Mouse (Mus musculus) midbrain, embryonic 14.5 days (tissue): Measurements from ENCODE around the gene Mthfs. TPM values are rescaled to one million over a fixed set of nuclear protein-coding genes. Genes with fewer than 3 reads are reported as not detected.

Source experiments
- ATAC-seq: fragments of 200-750 bp; cut with Nextera tagmentation; 2 replicates; pipeline ENCODE4 v1.8.0; 2017; ENCODE audit warnings: moderate number of reproducible peaks, moderate library complexity; ENCODE audit not compliant: low FRiP score, low TSS enrichment
- DNase-seq: peaks from one replicate; pipeline ENCODE4 v3.0.0-alpha.2; 2015
- H3K27ac ChIP-seq: fragments of 300-500 bp; sonication (generic); replicated peaks from 2 replicates; pipeline ENCODE4 v1.5.1; 2014; ENCODE audit warnings: mild to moderate bottlenecking, low read depth, low read length, moderate library complexity
- H3K27me3 ChIP-seq: fragments of 300-500 bp; sonication (generic); 2 replicates; pipeline ENCODE4 v1.6.1; 2014; ENCODE audit warnings: low read length, control low read depth, mixed read lengths; ENCODE audit not compliant: control insufficient read depth, insufficient read depth
- H3K36me3 ChIP-seq: fragments of 300-500 bp; sonication (generic); 2 replicates; pipeline ENCODE4 v1.6.1; 2014; ENCODE audit warnings: low read length, control low read depth; ENCODE audit not compliant: control insufficient read depth, insufficient read depth
- H3K4me1 ChIP-seq: fragments of 300-500 bp; sonication (generic); 2 replicates; pipeline ENCODE4 v1.6.1; 2014; ENCODE audit warnings: mild to moderate bottlenecking, antibody characterized with exemption, low read length, control low read depth; ENCODE audit not compliant: control insufficient read depth, insufficient read depth
- H3K4me2 ChIP-seq: fragments of 300-500 bp; sonication (generic); 2 replicates; pipeline ENCODE4 v1.6.1; 2014; ENCODE audit warnings: mild to moderate bottlenecking, low read length, moderate library complexity
- H3K4me3 ChIP-seq: fragments of 300-500 bp; sonication (generic); replicated peaks from 2 replicates; pipeline ENCODE4 v1.5.1; 2014; ENCODE audit warnings: low read depth, low read length
- H3K9ac ChIP-seq: fragments of 300-500 bp; sonication (generic); replicated peaks from 2 replicates; pipeline ENCODE4 v1.6.1; 2014; ENCODE audit warnings: mild to moderate bottlenecking, low read length, moderate library complexity
- H3K9me3 ChIP-seq: fragments of 300-500 bp; sonication (generic); 2 replicates; pipeline ENCODE4 v1.6.1; 2016; ENCODE audit warnings: low read length, control low read depth, mixed read lengths; ENCODE audit not compliant: control insufficient read depth
- WGBS: fragments of 180-500 bp; shearing (Covaris S2); extraction: QIAGEN DNeasy Blood & Tissue Kit; methylation state at CpG from one replicate; pipeline ENCODE4 v1.1.7; 2014; 5-methylcytosine and 5-hydroxymethylcytosine counted together
- polyA plus RNA-seq: library from polyadenylated mRNA; unstranded; fragments of >200 nt; fragmentation: Nextera tagmentation; extraction: Ambion mirVana; gene quantifications from 2 replicates; pipeline ENCODE4 v1.2.1, GENCODE M21; 2014

Gene Mthfs
- polyA plus RNA-seq, 1 experiment from 2014 or later, result 10.4 TPM

DNA sequence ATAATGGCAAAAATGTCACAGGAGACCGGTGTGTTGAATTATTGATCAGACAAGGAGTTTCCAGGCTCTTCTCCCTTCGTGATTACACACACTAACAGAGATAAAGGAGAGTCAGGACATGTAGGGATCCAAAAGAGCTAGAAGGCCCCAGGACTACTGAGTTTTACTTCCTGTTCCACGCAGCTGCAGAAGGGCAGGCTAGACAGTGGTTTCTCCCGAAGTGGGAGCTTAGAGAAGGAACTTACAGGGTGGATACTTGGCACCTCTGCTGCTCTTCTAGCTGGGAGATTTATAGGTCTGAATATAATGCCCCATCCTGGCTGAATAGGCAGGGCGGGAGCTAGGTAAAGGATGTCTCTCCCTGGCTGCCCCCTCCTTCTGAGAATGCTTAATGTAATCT, 57.1 kb downstream of the Mthfs start:
- no peaks in the 10 kb centered on the region for H3K27me3 ChIP-seq
- no peaks in the 10 kb centered on the region for H3K36me3 ChIP-seq
- WGBS, result 62% methylated on average over 5 of the region's 5 CpGs
- no peak overlapping the region for H3K4me3 ChIP-seq
- no peak overlapping the region for H3K27ac ChIP-seq
- ATAC-seq, result no peak
- DNase-seq, result no peak
- no peak overlapping the region for H3K4me2 ChIP-seq
- H3K4me1 ChIP-seq, result no peaks in the 10 kb centered on the region
- H3K9ac ChIP-seq, result no peak overlapping the region
- H3K9me3 ChIP-seq, result no peaks in the 10 kb centered on the region

DNA sequence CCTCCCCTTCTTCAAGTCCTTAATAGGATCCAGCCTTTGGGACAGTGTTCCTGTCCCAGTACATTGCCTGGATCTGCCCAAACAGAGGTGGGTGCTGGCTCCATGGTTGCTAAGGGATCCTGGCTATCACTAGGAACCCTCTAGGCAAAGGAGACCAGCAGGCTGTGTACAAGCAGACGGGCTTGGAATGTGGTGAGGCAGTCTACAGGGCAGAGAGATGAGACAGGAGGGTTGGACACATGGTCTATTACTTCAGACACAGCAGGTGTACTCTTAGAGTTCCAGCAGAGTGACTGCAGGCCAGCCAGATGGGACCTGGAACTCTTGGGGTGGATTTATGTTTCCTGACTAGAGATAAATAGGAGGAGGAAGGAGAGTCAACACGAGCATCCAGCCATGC, 59.9 kb downstream of the Mthfs start:
- no peaks in the 10 kb centered on the region for H3K4me1 ChIP-seq
- no peaks in the 10 kb centered on the region for H3K27me3 ChIP-seq
- 86% methylated on average over 2 of the region's 2 CpGs for WGBS
- no peak overlapping the region for H3K27ac ChIP-seq
- ATAC-seq (no peak), DNase-seq (no peak)
- no peak overlapping the region for H3K4me2 ChIP-seq
- no peaks in the 10 kb centered on the region for H3K9me3 ChIP-seq
- H3K4me3 ChIP-seq, result no peak overlapping the region
- H3K36me3 ChIP-seq, result no peaks in the 10 kb centered on the region
- H3K9ac ChIP-seq, result no peak overlapping the region

DNA sequence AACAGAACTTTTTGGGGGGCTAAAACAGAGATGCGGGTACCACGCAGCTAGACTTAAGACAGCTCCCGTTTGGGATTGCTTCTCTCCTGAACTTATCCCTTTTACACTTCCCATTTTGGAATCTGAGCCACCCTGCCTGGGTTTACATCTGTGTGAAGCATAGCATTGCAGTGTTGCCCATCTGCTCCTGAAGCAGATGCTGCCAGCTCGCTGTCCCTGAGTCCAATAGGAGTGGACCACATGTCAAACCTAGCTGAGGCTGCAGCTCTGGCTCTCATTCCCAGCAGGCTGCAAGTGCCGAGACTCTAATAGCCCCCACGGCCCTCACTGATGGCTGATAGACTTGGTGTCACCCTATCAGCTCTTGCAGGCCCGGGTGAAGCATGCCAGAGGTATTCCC, 63.3 kb downstream of the Mthfs start:
- H3K4me1 ChIP-seq, result no peaks in the 10 kb centered on the region
- H3K4me2 ChIP-seq, result no peak overlapping the region
- no peak for DNase-seq
- 81% methylated on average over 7 of the region's 7 CpGs for WGBS
- no peak for ATAC-seq
- no peak overlapping the region for H3K9ac ChIP-seq
- no peaks in the 10 kb centered on the region for H3K9me3 ChIP-seq
- H3K4me3 ChIP-seq, result no peak overlapping the region
- no peaks in the 10 kb centered on the region for H3K27me3 ChIP-seq
- H3K36me3 ChIP-seq, result no peaks in the 10 kb centered on the region
- no peak overlapping the region for H3K27ac ChIP-seq

DNA sequence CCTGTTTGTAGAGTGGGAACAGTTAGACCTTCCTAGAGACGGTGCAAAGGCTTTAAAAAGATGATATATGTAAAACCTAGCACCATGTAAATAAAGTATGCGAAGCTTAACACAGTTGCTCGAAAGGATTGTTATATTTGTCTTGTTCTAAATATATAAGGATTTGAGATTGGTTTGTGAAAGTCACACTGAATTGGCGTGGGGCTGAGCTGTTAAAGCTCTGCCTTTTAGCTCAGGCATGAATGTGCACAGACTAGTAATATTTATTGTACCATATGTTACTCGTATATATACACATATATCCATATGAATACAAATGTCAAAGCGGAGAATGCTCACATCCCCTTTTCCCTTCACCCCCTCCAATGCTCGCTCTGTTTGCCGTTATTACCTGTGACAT, 67.7 kb downstream of the Mthfs start:
- ATAC-seq (no peak), DNase-seq (no peak)
- Histone ChIP-seq H3K9me3 (no peaks in the 10 kb centered on the region), H3K9ac (no peak overlapping the region), H3K4me3 (no peak overlapping the region), H3K36me3 (no peaks in the 10 kb centered on the region), H3K27me3 (no peaks in the 10 kb centered on the region), H3K4me1 (no peaks in the 10 kb centered on the region), H3K4me2 (no peak overlapping the region), H3K27ac (no peak overlapping the region)
- WGBS, result 91% methylated on average over 8 of the region's 8 CpGs

DNA sequence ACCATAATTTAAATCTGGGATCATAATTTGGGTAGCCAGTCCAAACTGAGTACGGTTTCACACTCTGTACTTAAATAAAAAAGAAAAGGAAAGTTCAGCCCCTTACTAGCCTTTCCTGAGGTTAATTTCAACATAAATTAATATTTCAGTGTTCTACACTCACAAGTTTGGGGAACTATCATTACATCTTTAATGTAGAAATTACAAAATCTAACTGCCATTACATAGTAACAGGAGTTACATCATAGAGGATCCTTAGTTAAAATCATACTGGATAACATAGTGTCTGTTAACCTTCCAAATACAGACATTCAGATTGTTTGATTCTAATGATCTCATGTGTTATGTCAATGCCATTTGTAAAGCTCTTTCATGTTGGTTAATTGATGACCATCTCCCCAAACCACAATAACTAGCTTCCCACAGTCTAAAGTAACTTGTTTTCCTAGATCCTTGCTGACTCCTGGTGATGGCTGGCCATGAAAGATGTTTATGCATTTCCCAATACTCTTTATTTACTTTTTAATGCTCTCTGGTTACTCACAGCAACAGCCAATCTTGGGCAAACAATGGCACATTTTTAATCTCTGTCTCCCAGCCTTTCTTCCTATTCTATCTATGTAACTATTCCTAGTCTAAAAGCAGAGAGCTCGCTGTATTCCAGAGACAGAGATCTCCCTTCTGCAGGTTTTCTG, 72.0 kb downstream of the Mthfs start:
- H3K9ac ChIP-seq, result no peak overlapping the region
- no peak overlapping the region for H3K4me2 ChIP-seq
- no peak for ATAC-seq
- 90% methylated on average over 2 of the region's 2 CpGs for WGBS
- H3K4me3 ChIP-seq, result no peak overlapping the region
- no peaks in the 10 kb centered on the region for H3K27me3 ChIP-seq
- H3K9me3 ChIP-seq, result no peaks in the 10 kb centered on the region
- no peaks in the 10 kb centered on the region for H3K4me1 ChIP-seq
- H3K27ac ChIP-seq, result no peak overlapping the region
- DNase-seq, result no peak
- no peaks in the 10 kb centered on the region for H3K36me3 ChIP-seq

DNA sequence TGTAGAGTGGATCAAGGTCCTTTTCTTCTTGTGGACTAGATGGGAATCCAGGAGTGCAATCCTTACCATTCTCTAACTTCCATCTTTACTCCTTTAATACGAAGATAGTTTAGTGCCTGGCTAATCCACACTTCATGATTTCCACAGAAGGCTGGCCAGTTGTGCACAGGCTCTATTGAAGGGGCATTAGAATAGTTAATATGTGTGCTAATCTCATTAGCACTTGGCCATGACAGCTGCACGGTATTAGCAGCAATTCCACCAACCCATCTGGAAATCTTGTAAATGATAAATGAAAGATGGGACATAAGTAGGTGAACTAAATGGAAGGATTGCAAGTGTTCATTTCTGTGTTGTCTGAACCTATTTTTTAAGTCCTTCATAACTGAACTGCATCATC, 77.6 kb downstream of the Mthfs start:
- no peaks in the 10 kb centered on the region for H3K27me3 ChIP-seq
- H3K9me3 ChIP-seq, result no peaks in the 10 kb centered on the region
- H3K36me3 ChIP-seq, result no peaks in the 10 kb centered on the region
- ATAC-seq (no peak), DNase-seq (no peak)
- 13% methylated on average over 2 of the region's 2 CpGs for WGBS
- no peak overlapping the region for H3K27ac ChIP-seq
- H3K4me1 ChIP-seq, result no peaks in the 10 kb centered on the region
- no peak overlapping the region for H3K9ac ChIP-seq
- H3K4me2 ChIP-seq, result no peak overlapping the region
- no peak overlapping the region for H3K4me3 ChIP-seq

DNA sequence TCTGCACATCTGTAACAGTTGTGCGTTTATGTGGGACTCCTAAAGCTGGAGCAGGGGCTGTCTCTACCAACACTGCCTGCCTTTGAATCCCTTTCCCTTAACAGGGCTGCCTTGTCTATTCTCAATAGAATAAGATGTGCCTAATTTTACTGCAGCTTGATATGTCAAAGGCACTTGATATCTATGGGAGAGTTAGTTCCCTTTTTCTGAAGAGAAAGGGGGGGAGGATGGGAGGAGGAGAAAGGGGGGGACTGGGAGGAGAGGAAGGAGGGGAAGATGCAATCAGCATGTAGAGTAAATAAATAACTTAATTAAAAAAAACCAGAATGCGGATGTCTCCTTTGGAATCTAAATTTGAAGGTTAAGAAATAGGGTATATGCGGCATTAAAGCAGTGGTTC, 82.9 kb downstream of the Mthfs start:
- no peak overlapping the region for H3K9ac ChIP-seq
- no peak for DNase-seq
- H3K4me3 ChIP-seq, result no peak overlapping the region
- H3K4me2 ChIP-seq, result no peak overlapping the region
- H3K36me3 ChIP-seq, result no peaks in the 10 kb centered on the region
- no peaks in the 10 kb centered on the region for H3K4me1 ChIP-seq
- ATAC-seq, result no peak
- H3K27ac ChIP-seq, result no peak overlapping the region
- WGBS, result 97% methylated on average over 3 of the region's 3 CpGs
- H3K9me3 ChIP-seq, result no peaks in the 10 kb centered on the region
- no peaks in the 10 kb centered on the region for H3K27me3 ChIP-seq

DNA sequence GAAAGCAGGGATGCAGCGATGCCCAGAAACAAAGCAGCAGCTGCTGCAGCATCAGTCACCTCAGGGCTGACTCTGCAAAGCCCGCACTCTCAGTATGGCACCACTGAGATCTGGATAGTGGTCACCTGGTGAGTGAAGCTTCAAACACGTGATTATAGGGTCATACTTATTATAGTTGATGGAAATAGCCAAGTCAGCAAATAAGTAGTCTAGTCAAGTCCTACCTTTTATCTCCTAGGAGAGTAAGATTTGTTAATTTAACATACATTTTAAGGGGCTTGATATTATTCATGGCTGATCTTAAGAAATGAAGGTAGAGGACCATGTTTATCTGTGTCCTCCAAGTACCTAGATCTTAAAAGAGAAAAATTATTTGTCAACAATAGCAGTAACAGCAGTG, 83.6 kb downstream of the Mthfs start:
- Histone ChIP-seq H3K4me2 (no peak overlapping the region), H3K27ac (no peak overlapping the region), H3K9me3 (no peaks in the 10 kb centered on the region), H3K36me3 (no peaks in the 10 kb centered on the region), H3K4me3 (no peak overlapping the region), H3K27me3 (no peaks in the 10 kb centered on the region), H3K4me1 (no peaks in the 10 kb centered on the region), H3K9ac (no peak overlapping the region)
- ATAC-seq, result no peak
- 56% methylated on average over 3 of the region's 3 CpGs for WGBS
- DNase-seq, result no peak

DNA sequence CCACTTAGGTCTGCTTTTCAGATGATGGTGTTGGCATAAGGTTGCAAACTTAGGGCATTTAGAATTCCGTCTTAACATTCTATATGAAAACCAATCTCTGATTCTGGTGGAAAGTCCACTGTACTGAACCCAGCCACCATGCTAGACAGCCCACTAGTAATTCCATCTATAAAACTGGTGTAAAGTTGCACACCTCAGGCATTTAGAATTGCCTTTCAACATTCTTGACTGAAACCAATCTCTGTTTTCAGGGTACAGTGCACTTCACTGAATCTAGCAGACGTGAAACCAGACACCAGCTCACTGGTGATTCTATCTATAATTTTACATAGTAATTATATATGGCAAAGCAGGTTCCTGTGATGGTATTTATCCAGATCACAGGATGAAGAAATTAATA, 95.2 kb downstream of the Mthfs start:
- no peak overlapping the region for H3K9ac ChIP-seq
- WGBS, result 90% methylated on average over 2 of the region's 2 CpGs

More for the DNA sequence above, 95.2 kb downstream of the Mthfs start:
- Histone ChIP-seq H3K4me1 (no peaks in the 10 kb centered on the region), H3K36me3 (no peaks in the 10 kb centered on the region), H3K4me3 (no peak overlapping the region), H3K27ac (no peak overlapping the region), H3K9me3 (no peaks in the 10 kb centered on the region), H3K27me3 (no peaks in the 10 kb centered on the region), H3K4me2 (no peak overlapping the region)
- DNase-seq, result no peak
- no peak for ATAC-seq
